Mouse (Mus musculus): ENCODE data around the gene Chmp6.

- no peak for TF ChIP-seq CTCF (IDR thresholded peaks at IDR 0.05; ENCODE audit: extremely low read depth, insufficient read depth, low read length)
- TF ChIP-seq POLR2A (IDR thresholded peaks at IDR 0.05; ENCODE audit: extremely low read depth, insufficient read depth, low read length) = no peak
Observed at GRCm38 (mm10) chr11:119919432-119919831, 6.2 kb downstream of the Chmp6 start.
